Mouse (Mus musculus): ENCODE measurements at regions not wholly inside any gene's neighbourhood (a gene's known extent, or its start where the extent isn't known, plus 50 kb on each side); places are given as distances from the start of the nearest gene placed in this dataset.

DNA sequence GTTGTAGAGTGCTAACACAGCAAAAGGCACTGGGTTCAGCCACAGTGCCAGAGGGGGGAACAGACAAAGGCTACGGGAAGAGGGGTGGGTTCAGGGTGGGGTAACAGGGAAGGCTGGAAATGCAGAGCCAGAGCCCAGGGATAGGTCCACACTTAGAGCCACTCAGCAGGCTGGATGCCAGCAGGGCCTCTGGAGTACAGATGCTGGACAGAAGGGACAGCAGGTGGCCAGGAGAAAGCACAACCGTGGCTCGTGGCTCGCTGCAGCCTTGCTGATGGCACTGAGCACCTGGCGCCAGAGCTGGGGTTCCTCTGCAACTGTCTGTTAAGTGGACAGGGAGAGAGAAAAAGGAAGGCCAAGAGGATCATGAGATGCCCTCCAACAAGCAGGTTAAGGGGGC lies 174.2 kb downstream of the Mroh4 start:
- Histone ChIP-seq H3K27me3 (replicated peaks) (no peaks in the 10 kb centered on the region), H3K4me3 (replicated peaks) (no peak overlapping the region), H3K4me1 (no peaks in the 10 kb centered on the region), H3K36me3 (replicated peaks; ENCODE audit: low read length) (no peaks in the 10 kb centered on the region), H3K9me3 (peaks cover 7% of the 10 kb centered on the region; the same call in 1 of the 2 replicates)
- no peak for TF ChIP-seq FLI1 (IDR thresholded peaks at IDR 0.05; ENCODE audit: low read length)
- no peak for TF ChIP-seq GATA1 (IDR thresholded peaks at IDR 0.05; ENCODE audit: borderline replicate concordance, low read length)

DNA sequence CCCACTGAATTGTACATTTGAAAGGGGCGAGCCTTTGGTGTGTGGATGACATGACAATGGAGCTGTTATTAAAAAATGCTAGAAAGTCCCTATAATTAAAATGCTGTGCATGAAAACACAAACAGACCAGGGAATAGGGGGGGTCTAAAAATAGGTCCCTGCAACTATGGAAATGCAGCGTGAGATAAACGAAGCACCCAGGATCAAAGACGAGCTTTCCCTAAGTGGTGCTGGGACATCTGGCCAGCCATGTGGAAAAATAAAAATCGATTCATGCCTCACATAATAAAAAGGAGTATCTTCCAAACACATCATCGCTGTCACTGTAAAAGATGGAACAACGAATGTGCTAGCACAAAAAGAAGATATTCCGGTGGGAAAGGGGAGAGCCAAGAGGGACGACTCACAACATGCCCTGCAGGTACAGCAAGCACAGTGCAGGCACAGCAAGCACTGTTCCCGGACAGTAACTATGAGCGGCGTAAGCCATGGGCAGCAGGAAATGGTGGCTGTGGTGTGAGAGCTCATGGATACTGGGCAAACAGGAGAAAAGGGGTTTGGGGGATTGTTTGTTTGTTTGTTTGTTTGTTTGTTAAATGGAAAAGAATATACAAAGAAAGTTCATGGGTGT lies 176.7 kb downstream of the Mroh4 start:
- H3K4me3 ChIP-seq (replicated peaks) = no peak overlapping the region
- H3K27me3 ChIP-seq (replicated peaks) = peaks cover 1% of the 10 kb centered on the region
- TF ChIP-seq GATA1 (IDR thresholded peaks at IDR 0.05; ENCODE audit: borderline replicate concordance, low read length) = no peak
- TF ChIP-seq FLI1 (IDR thresholded peaks at IDR 0.05; ENCODE audit: low read length) = no peak
- 0 out of 2 replicates have a peak, but pooled peaks cover 3% of the 10 kb centered on the region for H3K9me3 ChIP-seq
- no peaks in the 10 kb centered on the region for H3K36me3 ChIP-seq (replicated peaks; ENCODE audit: low read length)
- H3K4me1 ChIP-seq = no peaks in the 10 kb centered on the region

DNA sequence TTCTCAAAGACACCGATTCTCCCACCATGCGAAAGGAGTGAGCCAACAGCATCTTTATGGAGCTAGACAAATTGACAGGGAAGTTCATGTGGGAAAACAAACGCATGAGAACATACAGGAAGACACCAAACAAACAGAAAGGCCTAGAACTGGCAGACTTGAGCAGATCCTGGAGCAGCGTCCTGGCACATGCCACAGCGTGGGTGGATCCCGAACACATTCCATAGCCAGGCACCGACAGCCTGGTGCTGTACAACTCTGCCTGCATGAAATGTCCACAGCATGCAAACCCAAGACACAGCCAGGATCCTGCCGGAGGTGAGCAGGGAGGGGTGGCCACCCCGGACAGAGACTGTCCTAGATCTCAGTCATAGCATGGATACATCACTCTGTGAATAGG lies 177.2 kb downstream of the Mroh4 start:
- Histone ChIP-seq H3K27me3 (replicated peaks) (peaks cover 2% of the 10 kb centered on the region), H3K4me3 (replicated peaks) (no peak overlapping the region), H3K4me1 (no peaks in the 10 kb centered on the region), H3K36me3 (replicated peaks; ENCODE audit: low read length) (no peaks in the 10 kb centered on the region), H3K9me3 (0 out of 2 replicates have a peak, but pooled peaks cover 3% of the 10 kb centered on the region)
- TF ChIP-seq FLI1 (IDR thresholded peaks at IDR 0.05; ENCODE audit: low read length) = no peak
- TF ChIP-seq GATA1 (IDR thresholded peaks at IDR 0.05; ENCODE audit: borderline replicate concordance, low read length) = no peak

DNA sequence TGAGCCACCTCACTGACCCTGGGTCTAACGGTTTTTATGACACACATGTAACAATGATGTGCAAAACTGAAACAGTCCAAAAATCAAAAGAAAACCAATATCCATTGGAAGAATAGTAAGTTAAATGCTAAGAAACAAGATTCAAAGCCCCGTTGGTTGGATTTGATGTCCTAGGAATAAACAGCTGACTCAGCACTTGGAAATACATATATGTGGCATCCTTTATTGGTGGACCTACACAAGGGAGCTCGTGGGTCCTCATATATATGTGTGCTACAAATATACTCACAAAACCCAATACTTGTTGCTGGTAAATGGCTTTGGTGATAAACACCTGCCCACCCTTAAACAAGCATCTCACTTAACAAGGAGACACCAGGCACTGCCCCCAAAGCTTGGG lies 178.2 kb downstream of the Mroh4 start:
- H3K4me3 ChIP-seq (replicated peaks) = no peak overlapping the region
- no peaks in the 10 kb centered on the region for H3K9me3 ChIP-seq
- no peaks in the 10 kb centered on the region for H3K36me3 ChIP-seq (replicated peaks; ENCODE audit: low read length)
- TF ChIP-seq GATA1 (IDR thresholded peaks at IDR 0.05; ENCODE audit: borderline replicate concordance, low read length) (no peak), FLI1 (IDR thresholded peaks at IDR 0.05; ENCODE audit: low read length) (no peak)
- H3K27me3 ChIP-seq (replicated peaks) = peaks cover 5% of the 10 kb centered on the region
- H3K4me1 ChIP-seq = no peaks in the 10 kb centered on the region; the same call in 1 of the 2 replicates

DNA sequence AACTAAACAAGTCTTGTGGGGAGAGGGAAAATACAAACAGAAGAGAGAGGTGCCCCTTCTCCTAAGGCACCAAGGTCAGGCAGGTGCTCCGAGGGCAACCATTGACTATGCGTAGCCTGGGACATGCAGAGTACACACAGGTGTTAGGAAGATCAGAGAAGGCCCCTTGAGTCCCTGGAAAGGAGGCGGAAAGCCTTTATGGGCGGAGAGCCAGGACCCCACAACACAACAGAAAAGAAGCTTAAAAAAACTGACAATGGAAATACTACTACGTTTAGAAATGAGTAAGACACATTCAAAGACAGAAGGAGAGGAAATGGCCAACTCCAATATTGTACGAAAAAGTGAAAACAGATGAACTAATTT lies 179.5 kb downstream of the Mroh4 start:
- Histone ChIP-seq H3K27me3 (replicated peaks) (peaks cover 6% of the 10 kb centered on the region), H3K4me3 (replicated peaks) (no peak overlapping the region), H3K4me1 (no peaks in the 10 kb centered on the region; the same call in 1 of the 2 replicates), H3K9me3 (no peaks in the 10 kb centered on the region), H3K36me3 (replicated peaks; ENCODE audit: low read length) (no peaks in the 10 kb centered on the region)
- TF ChIP-seq GATA1 (IDR thresholded peaks at IDR 0.05; ENCODE audit: borderline replicate concordance, low read length) (no peak), FLI1 (IDR thresholded peaks at IDR 0.05; ENCODE audit: low read length) (no peak)

DNA sequence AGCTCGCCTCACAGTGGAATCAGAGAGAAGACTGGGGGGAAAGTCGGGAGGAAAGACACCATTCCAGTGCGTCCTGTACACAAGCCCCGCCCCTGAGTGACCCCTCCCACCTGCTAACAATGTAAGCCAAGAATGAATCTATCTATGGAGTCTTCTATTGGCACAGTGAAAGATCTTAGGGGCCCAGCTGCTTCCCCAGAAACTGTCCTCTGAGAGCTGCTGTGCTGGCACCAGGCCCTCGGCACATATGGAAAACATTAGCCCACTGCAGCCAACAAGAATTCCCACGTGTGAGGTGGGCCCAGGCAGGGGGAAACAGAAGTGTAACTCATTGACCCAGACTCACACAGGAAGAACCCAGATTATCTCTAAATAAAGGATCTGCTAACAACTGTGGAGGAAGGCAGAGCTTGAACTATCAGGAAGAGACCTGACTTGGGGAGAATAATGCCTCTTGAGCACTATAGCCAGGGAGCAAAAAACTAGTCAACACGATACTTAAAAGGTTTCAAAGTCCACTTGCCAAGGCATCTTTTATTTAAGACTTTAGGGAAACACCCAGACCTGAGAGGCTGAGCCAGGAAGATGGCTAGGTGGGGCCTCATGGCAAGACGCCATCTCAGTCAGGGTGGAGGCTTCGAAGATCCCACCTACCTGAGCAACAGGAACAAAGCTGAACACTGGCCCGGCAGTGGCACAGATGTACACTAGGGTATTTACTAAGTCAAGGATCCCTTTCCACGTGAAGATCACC lies 180.1 kb downstream of the Mroh4 start:
- peaks cover 6% of the 10 kb centered on the region for H3K27me3 ChIP-seq (replicated peaks)
- H3K9me3 ChIP-seq = no peaks in the 10 kb centered on the region
- TF ChIP-seq FLI1 (IDR thresholded peaks at IDR 0.05; ENCODE audit: low read length) (no peak), GATA1 (IDR thresholded peaks at IDR 0.05; ENCODE audit: borderline replicate concordance, low read length) (no peak)
- H3K4me1 ChIP-seq = no peaks in the 10 kb centered on the region; the same call in 1 of the 2 replicates
- no peak overlapping the region for H3K4me3 ChIP-seq (replicated peaks)
- H3K36me3 ChIP-seq (replicated peaks; ENCODE audit: low read length) = no peaks in the 10 kb centered on the region

DNA sequence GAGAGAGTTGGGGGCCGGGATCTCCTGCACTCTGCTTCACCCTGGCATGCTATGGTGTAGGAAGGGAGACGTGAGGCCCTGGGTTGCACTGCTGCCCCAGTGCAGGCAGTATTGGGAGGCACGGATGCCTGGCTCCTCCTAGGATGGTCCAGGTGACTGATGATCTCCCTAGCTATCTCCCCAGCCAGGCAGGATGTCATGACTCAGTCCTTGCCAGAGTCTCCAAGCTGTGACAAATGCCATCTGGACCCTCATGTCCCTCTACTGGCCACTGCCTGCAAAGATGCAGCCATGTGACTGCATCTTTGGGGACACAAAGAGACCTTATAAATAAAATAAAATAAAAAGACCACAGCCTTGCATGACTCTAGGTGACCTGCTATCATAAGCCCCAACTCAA lies 181.6 kb downstream of the Mroh4 start:
- no peak for TF ChIP-seq FLI1 (IDR thresholded peaks at IDR 0.05; ENCODE audit: low read length)
- TF ChIP-seq GATA1 (IDR thresholded peaks at IDR 0.05; ENCODE audit: borderline replicate concordance, low read length) = no peak
- Histone ChIP-seq H3K9me3 (no peaks in the 10 kb centered on the region), H3K4me1 (no peaks in the 10 kb centered on the region; the same call in 1 of the 2 replicates), H3K36me3 (replicated peaks; ENCODE audit: low read length) (no peaks in the 10 kb centered on the region), H3K27me3 (replicated peaks) (peaks cover 6% of the 10 kb centered on the region), H3K4me3 (replicated peaks) (no peak overlapping the region)

DNA sequence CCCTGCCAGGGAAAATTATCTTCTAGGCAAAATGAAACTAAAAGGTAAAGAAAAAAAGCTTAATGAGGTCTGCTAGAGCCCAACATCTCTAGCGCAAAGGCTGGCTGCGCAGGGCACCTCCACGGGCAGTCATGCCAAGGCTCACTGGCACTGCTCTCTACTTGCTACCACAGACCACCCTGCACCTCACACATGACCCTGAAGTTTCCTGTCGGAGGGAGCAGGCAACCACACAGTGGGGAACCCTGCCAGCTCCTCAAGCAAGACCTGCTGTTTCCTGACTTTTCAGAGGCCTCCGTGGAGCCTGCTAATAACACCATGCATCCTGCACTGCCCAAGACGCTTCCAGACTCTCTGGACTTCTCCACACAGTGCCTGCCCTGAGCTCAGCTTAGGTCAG lies 182.3 kb downstream of the Mroh4 start:
- Histone ChIP-seq H3K4me3 (replicated peaks) (no peak overlapping the region), H3K4me1 (no peaks in the 10 kb centered on the region; the same call in 1 of the 2 replicates), H3K36me3 (replicated peaks; ENCODE audit: low read length) (no peaks in the 10 kb centered on the region), H3K9me3 (no peaks in the 10 kb centered on the region), H3K27me3 (replicated peaks) (peaks cover 6% of the 10 kb centered on the region)
- no peak for TF ChIP-seq GATA1 (IDR thresholded peaks at IDR 0.05; ENCODE audit: borderline replicate concordance, low read length)
- TF ChIP-seq FLI1 (IDR thresholded peaks at IDR 0.05; ENCODE audit: low read length) = no peak

DNA sequence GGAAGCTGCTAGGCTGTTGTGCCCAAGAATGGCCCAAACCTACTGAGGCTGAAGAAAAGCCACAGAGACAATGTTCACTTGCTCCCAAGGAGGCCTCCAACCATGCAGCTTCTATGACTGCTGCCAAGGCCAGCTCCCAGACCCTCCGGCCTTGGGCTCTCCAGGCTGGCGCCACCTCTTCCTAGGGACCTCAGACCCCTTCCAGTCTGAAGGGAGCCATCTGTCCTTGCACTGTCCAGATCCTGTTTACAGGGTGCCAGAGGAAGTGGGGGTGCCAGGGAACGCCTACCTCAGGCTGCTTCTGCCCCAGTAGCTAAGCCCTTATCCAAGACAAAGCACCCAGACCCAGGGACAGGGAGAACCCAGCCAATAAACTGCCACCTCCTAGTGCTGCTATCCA lies 183.7 kb downstream of the Mroh4 start:
- Histone ChIP-seq H3K4me1 (no peaks in the 10 kb centered on the region; the same call in 1 of the 2 replicates), H3K36me3 (replicated peaks; ENCODE audit: low read length) (no peaks in the 10 kb centered on the region), H3K9me3 (no peaks in the 10 kb centered on the region), H3K27me3 (replicated peaks) (peaks cover 6% of the 10 kb centered on the region), H3K4me3 (replicated peaks) (no peak overlapping the region)
- no peak for TF ChIP-seq GATA1 (IDR thresholded peaks at IDR 0.05; ENCODE audit: borderline replicate concordance, low read length)
- TF ChIP-seq FLI1 (IDR thresholded peaks at IDR 0.05; ENCODE audit: low read length) = no peak

DNA sequence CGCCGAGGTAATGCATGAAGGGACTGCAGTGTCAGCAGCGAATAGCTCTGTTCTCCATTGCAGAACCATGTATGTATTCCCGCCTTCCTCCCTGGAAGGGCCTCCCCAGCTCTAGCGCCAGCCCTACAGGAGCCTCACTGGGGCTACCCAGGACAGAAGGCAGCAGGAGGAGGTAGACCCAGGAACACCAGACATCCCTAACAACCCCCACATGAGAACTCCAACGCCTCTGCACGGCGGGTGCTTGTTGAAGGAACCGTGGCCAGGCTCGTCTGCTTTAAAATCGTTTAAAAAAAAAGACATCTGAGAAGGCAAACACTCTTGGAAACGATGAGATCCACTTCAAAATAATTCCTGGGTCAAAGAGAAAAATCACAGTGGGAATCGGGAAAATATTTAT lies 194.3 kb downstream of the Mroh4 start:
- Histone ChIP-seq H3K9me3 (no peaks in the 10 kb centered on the region), H3K36me3 (replicated peaks; ENCODE audit: low read length) (no peaks in the 10 kb centered on the region), H3K4me1 (no peaks in the 10 kb centered on the region), H3K4me3 (replicated peaks) (no peak overlapping the region), H3K27me3 (replicated peaks) (peaks cover 23% of the 10 kb centered on the region)
- TF ChIP-seq FLI1 (IDR thresholded peaks at IDR 0.05; ENCODE audit: low read length) (no peak), GATA1 (IDR thresholded peaks at IDR 0.05; ENCODE audit: borderline replicate concordance, low read length) (no peak)

Data from megakaryocyte, embryonic 14.5 days (primary cell).